Mouse (Mus musculus) liver, adult 2 months (tissue): ENCODE results near the gene Tex48. TPM values are rescaled to one million over a fixed set of nuclear protein-coding genes. Genes with fewer than 3 reads are reported as not detected.

Source experiments
- DNase-seq: peaks from one replicate; pipeline ENCODE4 v3.0.0-alpha.2; 2011; ENCODE audit warnings: low read depth, low spot score; ENCODE audit errors: extremely low read depth
- H3K27ac ChIP-seq: fragments of 200-500 bp; replicated peaks from 2 replicates; pipeline ENCODE4 v1.5.1; 2012; ENCODE audit warnings: low read depth, mild to moderate bottlenecking, control low read depth, inconsistent platforms, low read length; ENCODE audit not compliant: insufficient read depth
- H3K27me3 ChIP-seq: fragments of 200-500 bp; 2 replicates; pipeline ENCODE4 v1.6.1; 2012; ENCODE audit warnings: mild to moderate bottlenecking, moderate library complexity, low read length, inconsistent platforms; ENCODE audit not compliant: control insufficient read depth, insufficient read depth
- H3K36me3 ChIP-seq: fragments of 200-500 bp; 2 replicates; pipeline ENCODE4 v1.6.1; 2012; ENCODE audit warnings: low read length, inconsistent platforms; ENCODE audit not compliant: control insufficient read depth, insufficient read depth
- H3K4me1 ChIP-seq: fragments of 200-500 bp; 2 replicates; pipeline ENCODE4 v1.6.1; 2011; ENCODE audit warnings: low read length; ENCODE audit not compliant: control insufficient read depth, insufficient read depth
- H3K4me3 ChIP-seq: fragments of 200-500 bp; 2 replicates; pipeline ENCODE4 v1.5.1; 2011; ENCODE audit warnings: low read depth, mild to moderate bottlenecking, control low read depth, low read length, moderate library complexity; ENCODE audit not compliant: insufficient read depth
- H3K79me2 ChIP-seq: fragments of 200-500 bp; 2 replicates; pipeline ENCODE4 v1.6.1; 2012; ENCODE audit warnings: inconsistent platforms, mild to moderate bottlenecking, low read length, moderate library complexity; ENCODE audit not compliant: control insufficient read depth, insufficient read depth
- H3K9ac ChIP-seq: fragments of 200-500 bp; 2 replicates; pipeline ENCODE4 v1.6.1; 2012; ENCODE audit warnings: low read depth, mild to moderate bottlenecking, control low read depth, inconsistent platforms, low read length
- CTCF ChIP-seq: fragments of 200-500 bp; IDR thresholded peaks from 2 replicates; pipeline ENCODE4 v1.5.1; 2011; ENCODE audit warnings: low read depth, low read length, control low read depth
- POLR2A ChIP-seq: fragments of 200-500 bp; IDR thresholded peaks from 2 replicates; pipeline ENCODE4 v1.6.1; 2011; ENCODE audit warnings: low read length, control low read depth; ENCODE audit not compliant: insufficient read depth; ENCODE audit errors: extremely low read depth
- WGBS: fragments of 180-500 bp; shearing (Covaris S2); methylation state at CpG from one replicate; pipeline ENCODE4 v1.1.7; 2018; 5-methylcytosine and 5-hydroxymethylcytosine counted together
- polyA plus RNA-seq: library from polyadenylated mRNA; depleted of rRNA; stranded (reverse); fragments of >200 nt; gene quantifications from 2 replicates; pipeline ENCODE4 v1.2.3, GENCODE M21; 2012
- total RNA-seq: library from RNA; depleted of rRNA; stranded (reverse); fragments of >200 nt; gene quantifications from 2 replicates; pipeline ENCODE4 v1.2.3, GENCODE M21; 2014

Tex48 gene
- total and polyA plus RNA-seq, 2 experiments = not detected

DNA sequence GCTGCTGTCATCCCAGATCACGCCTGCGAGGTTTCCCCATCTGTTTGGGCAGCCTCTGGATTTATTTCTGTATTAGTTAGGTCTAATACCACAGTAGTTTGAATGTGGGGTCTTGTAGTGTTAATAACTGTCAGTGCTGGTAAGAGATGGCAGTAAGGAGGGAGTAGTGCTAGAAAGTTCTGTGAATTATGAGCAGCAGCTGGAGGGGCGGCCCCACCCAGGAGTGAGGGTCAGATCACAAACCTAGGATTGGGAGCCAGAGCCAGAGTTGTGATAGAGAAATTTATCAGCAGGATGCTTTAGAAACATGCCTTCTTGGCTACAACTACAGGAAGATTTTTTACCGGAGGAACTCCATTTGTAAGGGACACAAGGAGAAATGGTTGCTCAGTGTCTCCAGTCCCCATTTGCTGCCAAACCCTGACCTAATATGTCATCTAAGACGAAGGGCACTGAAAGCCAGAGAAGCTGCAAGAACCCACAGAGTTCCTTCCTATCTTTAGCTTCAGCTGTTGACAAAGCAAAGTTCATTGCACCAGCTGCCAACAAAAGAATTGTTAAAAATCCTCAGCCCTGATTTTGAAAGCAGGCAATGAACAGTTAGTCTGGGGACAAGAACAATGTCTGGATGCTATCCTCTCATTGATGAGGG, 27.6 kb downstream of the Tex48 start:
- no peak overlapping the region for H3K4me3 ChIP-seq
- H3K27me3 ChIP-seq = no peaks in the 10 kb centered on the region
- H3K36me3 ChIP-seq = no peaks in the 10 kb centered on the region
- H3K79me2 ChIP-seq = no peaks in the 10 kb centered on the region
- no peak overlapping the region for H3K9ac ChIP-seq
- 62% methylated on average over 5 of the region's 5 CpGs for WGBS
- peak; percentile 59 for DNase-seq
- no peak for TF ChIP-seq POLR2A
- no peak for TF ChIP-seq CTCF
- H3K4me1 ChIP-seq = peaks cover 8% of the 10 kb centered on the region
- no peak overlapping the region for H3K27ac ChIP-seq

DNA sequence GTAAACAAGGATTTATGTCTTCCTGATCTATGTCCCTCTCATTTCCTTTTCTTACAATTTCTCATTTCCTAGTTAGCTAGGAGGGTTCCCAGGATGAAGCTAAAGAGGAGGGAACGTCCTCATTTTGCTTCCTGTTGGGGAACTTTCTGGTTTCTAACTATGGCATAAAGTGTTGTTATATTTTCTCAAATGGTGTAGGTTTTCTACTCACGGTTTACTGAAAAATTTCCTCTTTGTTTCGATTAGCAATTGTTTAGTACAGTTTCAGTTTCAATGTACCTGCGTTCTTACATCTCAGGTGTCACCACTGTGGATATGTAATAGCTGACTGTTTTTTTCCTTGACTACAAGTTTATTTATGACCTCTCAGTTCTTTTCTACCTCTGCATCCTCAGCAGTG, 31.7 kb downstream of the Tex48 start:
- H3K36me3 ChIP-seq = no peaks in the 10 kb centered on the region
- no peak for TF ChIP-seq POLR2A
- DNase-seq = no peak
- H3K9ac ChIP-seq = no peak overlapping the region
- no peaks in the 10 kb centered on the region for H3K27me3 ChIP-seq
- H3K27ac ChIP-seq = no peak overlapping the region
- H3K4me1 ChIP-seq = peaks cover 8% of the 10 kb centered on the region
- H3K79me2 ChIP-seq = no peaks in the 10 kb centered on the region
- no peak overlapping the region for H3K4me3 ChIP-seq
- 70% methylated on average over 4 of the region's 4 CpGs for WGBS

DNA sequence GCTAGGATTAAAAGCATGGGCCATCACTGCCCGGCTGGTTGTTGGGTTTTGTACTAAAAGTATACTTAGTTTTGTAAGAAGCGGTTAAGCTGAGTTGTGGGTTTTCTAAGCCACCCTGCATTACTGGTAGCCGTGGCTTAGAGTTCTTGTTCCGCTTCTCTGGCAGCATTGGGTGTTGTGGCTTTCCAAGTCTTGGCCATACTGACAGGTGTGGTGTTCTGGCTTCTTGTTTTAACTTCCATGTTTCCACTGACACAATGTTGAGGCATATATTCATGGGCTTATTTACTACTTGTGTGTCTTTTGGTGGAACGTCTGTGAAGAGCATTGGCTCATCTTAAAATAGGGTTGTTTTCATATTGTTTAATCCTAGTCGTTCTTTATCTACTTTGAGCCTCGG, 32.2 kb downstream of the Tex48 start:
- Histone ChIP-seq H3K79me2 (no peaks in the 10 kb centered on the region), H3K4me3 (no peak overlapping the region), H3K27me3 (no peaks in the 10 kb centered on the region), H3K4me1 (peaks cover 3% of the 10 kb centered on the region; the same call in 1 of the 2 replicates), H3K9ac (no peak overlapping the region), H3K36me3 (no peaks in the 10 kb centered on the region), H3K27ac (no peak overlapping the region)
- TF ChIP-seq CTCF (no peak), POLR2A (no peak)
- WGBS = 77% methylated on average over 7 of the region's 7 CpGs
- no peak for DNase-seq

DNA sequence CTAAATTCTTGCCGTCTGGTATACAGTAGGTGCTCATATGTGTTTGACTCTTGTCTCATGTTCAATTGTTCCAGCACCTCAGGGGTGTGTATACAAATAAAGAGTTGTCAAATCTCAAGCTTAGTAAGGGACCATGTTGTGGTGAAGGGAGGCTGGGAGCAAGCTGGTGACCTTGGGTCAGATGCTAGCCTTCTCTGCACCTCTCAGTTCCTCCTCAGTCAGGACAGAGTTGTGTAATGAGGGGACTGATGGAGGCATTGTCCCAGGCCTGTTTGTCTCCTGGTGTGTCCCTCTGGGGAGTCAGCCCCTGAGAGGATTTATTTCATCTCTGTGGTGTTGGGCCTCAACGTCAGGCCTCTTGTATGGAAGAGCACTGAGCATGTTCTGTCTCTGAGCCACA, 36.0 kb downstream of the Tex48 start:
- Histone ChIP-seq H3K9ac (no peak overlapping the region), H3K4me3 (no peak overlapping the region), H3K79me2 (no peaks in the 10 kb centered on the region), H3K36me3 (no peaks in the 10 kb centered on the region; the same call in 1 of the 2 replicates), H3K27me3 (no peaks in the 10 kb centered on the region), H3K27ac (no peak overlapping the region), H3K4me1 (no peaks in the 10 kb centered on the region)
- 77% methylated on average over 2 of the region's 2 CpGs for WGBS
- peak; percentile 20 for DNase-seq
- TF ChIP-seq POLR2A (no peak), CTCF (no peak)

DNA sequence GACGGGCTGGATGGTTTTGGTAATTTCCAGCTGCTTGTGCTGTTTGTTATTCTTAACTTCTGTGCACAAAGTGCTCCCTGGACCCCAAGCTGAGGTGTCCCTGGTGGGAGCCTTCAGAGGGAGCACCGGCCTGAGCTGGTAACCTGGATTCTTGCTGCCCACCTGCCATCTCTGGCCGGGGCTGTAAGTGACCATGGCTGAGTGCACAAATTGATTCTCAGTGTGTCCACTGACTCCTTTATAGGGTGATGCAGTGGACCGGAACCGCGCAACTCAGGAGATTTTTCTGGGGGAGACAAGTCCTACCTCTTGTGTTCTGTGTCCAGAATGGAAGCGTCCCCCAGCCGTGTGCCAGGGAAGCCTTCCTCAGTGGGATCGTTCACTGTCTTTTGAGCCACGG, 37.0 kb downstream of the Tex48 start:
- no peak for DNase-seq
- no peak overlapping the region for H3K4me3 ChIP-seq
- TF ChIP-seq CTCF (no peak), POLR2A (no peak)
- no peaks in the 10 kb centered on the region; the same call in 1 of the 2 replicates for H3K36me3 ChIP-seq
- H3K27ac ChIP-seq = no peak overlapping the region
- no peaks in the 10 kb centered on the region for H3K27me3 ChIP-seq
- H3K9ac ChIP-seq = no peak overlapping the region
- no peaks in the 10 kb centered on the region for H3K4me1 ChIP-seq
- WGBS = 93% methylated on average over 10 of the region's 10 CpGs
- H3K79me2 ChIP-seq = no peaks in the 10 kb centered on the region

DNA sequence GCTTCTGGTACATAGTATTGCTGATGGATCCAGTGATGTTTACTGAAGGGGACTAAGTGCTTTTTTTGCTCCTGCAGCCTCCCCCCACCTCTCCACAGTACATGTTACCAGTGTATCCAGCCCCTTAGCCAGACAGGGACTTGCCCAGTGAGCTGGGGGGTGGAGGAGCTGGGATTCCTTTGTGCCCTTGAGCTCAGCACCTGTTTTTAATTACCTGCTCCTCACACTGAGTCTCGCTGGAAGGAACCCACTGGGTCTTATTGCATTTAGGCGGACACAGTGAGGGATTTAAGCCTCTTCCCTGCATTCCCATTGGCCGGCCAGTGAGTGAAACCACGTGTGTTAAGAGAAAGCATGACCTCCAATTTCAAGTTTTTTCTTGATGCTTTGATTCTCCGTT, 39.6 kb downstream of the Tex48 start:
- DNase-seq = no peak
- no peak for TF ChIP-seq POLR2A
- TF ChIP-seq CTCF = no peak
- H3K27me3 ChIP-seq = no peaks in the 10 kb centered on the region
- H3K4me3 ChIP-seq = no peak overlapping the region
- no peaks in the 10 kb centered on the region; the same call in 1 of the 2 replicates for H3K36me3 ChIP-seq
- H3K9ac ChIP-seq = no peak overlapping the region
- H3K4me1 ChIP-seq = no peaks in the 10 kb centered on the region
- no peak overlapping the region for H3K27ac ChIP-seq
- 92% methylated on average over 5 of the region's 5 CpGs for WGBS
- H3K79me2 ChIP-seq = no peaks in the 10 kb centered on the region
